In genomic region chr5:138911769-138912710, GRCm38 (mm10) we compare ENCODE assay signal across 12 mouse cellular contexts.
A peak's percentile ranks its signal among the peaks of the same experiment; 100 is the strongest.
DNase-seq lines count a peak whose midpoint lies in the region; ATAC-seq and TF ChIP-seq lines count a peak whose summit lies in the region.
"Had no signal": no experiment of that assay in that cellular context is flagged by ENCODE, and none has a peak within 500 bp of the region (broad histone marks: within the 10 kb centered on the region; RNA-seq: fewer than 3 reads in every experiment).

No protein-coding gene starts in this region.

- no peak for TF ChIP-seq CTCF in stomach, postnatal 0 days (IDR thresholded peaks at IDR 0.05; ENCODE audit: low read depth)

- no peak overlapping the region for H3K9ac ChIP-seq in hindbrain, embryonic 11.5 days (ENCODE audit: low read depth, low read length)
- no peak overlapping the region for H3K9ac ChIP-seq in hindbrain, embryonic 16.5 days (ENCODE audit: low read depth, low read length)
- no peak overlapping the region for H3K9ac ChIP-seq in stomach, embryonic 15.5 days
- H3K9ac ChIP-seq in stomach, postnatal 0 days (ENCODE audit: low read length) = no peak overlapping the region
- H3K9ac ChIP-seq in limb, embryonic 12.5 days (replicated peaks) = no peak overlapping the region
- H3K9ac ChIP-seq in kidney, embryonic 16.5 days (replicated peaks; ENCODE audit: low read length) = no peak overlapping the region

- 61% methylated on average over 7 of the region's 7 CpGs for WGBS in hindbrain, embryonic 11.5 days
- 41% methylated on average over 7 of the region's 7 CpGs for WGBS in hindbrain, embryonic 16.5 days
- 49% methylated on average over 7 of the region's 7 CpGs for WGBS in stomach, embryonic 15.5 days
- 71% methylated on average over 6 of the region's 7 CpGs for WGBS in stomach, postnatal 0 days
- WGBS in limb, embryonic 12.5 days = 57% methylated on average over 7 of the region's 7 CpGs
- 67% methylated on average over 7 of the region's 7 CpGs for WGBS in kidney, embryonic 16.5 days

- H3K4me2 ChIP-seq in hindbrain, embryonic 11.5 days (replicated peaks; ENCODE audit: low read depth, low read length) = no peak overlapping the region
- no peak overlapping the region for H3K4me2 ChIP-seq in hindbrain, embryonic 16.5 days (ENCODE audit: low read length)
- H3K4me2 ChIP-seq in stomach, embryonic 15.5 days = no peak overlapping the region
- no peak overlapping the region for H3K4me2 ChIP-seq in stomach, postnatal 0 days (replicated peaks; ENCODE audit: low read depth)
- H3K4me2 ChIP-seq in limb, embryonic 12.5 days = no peak overlapping the region
- H3K4me2 ChIP-seq in kidney, embryonic 16.5 days (replicated peaks; ENCODE audit: low read depth, low read length) = no peak overlapping the region
- H3K4me2 ChIP-seq: liver, embryonic 11.5 days had no signal

- no peak for DNase-seq in hindbrain, embryonic 11.5 days (ENCODE audit: low spot score)
- DNase-seq in stomach, postnatal 0 days (ENCODE audit: low spot score) = no peak
- no peak for DNase-seq in urinary bladder, postnatal 10 days (ENCODE audit: low spot score)
- DNase-seq: heart, postnatal 36 days; thymus, adult 2 months had no signal

- H3K27me3 ChIP-seq in hindbrain, embryonic 11.5 days (ENCODE audit: control insufficient read depth, insufficient read depth, low read length) = no peaks in the 10 kb centered on the region
- H3K27me3 ChIP-seq in hindbrain, embryonic 16.5 days (replicated peaks; ENCODE audit: control insufficient read depth, insufficient read depth, low read length) = no peaks in the 10 kb centered on the region
- no peaks in the 10 kb centered on the region for H3K27me3 ChIP-seq in stomach, embryonic 15.5 days (replicated peaks)
- no peaks in the 10 kb centered on the region for H3K27me3 ChIP-seq in stomach, postnatal 0 days (ENCODE audit: control insufficient read depth, insufficient read depth, low read length)
- H3K27me3 ChIP-seq in limb, embryonic 12.5 days = no peaks in the 10 kb centered on the region
- no peaks in the 10 kb centered on the region for H3K27me3 ChIP-seq in kidney, embryonic 16.5 days (ENCODE audit: insufficient read depth, low read length)

- 0 out of 2 replicates have a peak, but pooled peaks have one; percentile 33 for ATAC-seq in hindbrain, embryonic 11.5 days (ENCODE audit: low FRiP score)
- no peak for ATAC-seq in hindbrain, embryonic 16.5 days
- peak; percentile 21; the same call in 1 of the 2 replicates for ATAC-seq in stomach, embryonic 15.5 days (ENCODE audit: insufficient read depth, low FRiP score, low read depth)
- ATAC-seq in stomach, postnatal 0 days (ENCODE audit: low FRiP score, low TSS enrichment) = no peak
- peak; percentile 67; the same call in 1 of the 2 replicates for ATAC-seq in limb, embryonic 12.5 days (ENCODE audit: insufficient number of reproducible peaks, insufficient read depth, low FRiP score, low TSS enrichment, low read depth)
- ATAC-seq in erythroblast, adult 5-6 weeks (replicated peaks; ENCODE audit: low FRiP score, poor library complexity, severe bottlenecking) = no peak
- ATAC-seq in kidney, embryonic 16.5 days (ENCODE audit: low FRiP score, low TSS enrichment) = no peak

- H3K4me3 ChIP-seq in hindbrain, embryonic 11.5 days (ENCODE audit: low read depth, low read length) = no peak overlapping the region
- H3K4me3 ChIP-seq in hindbrain, embryonic 16.5 days (ENCODE audit: low read length) = no peak overlapping the region
- H3K4me3 ChIP-seq in stomach, embryonic 15.5 days (replicated peaks) = no peak overlapping the region
- H3K4me3 ChIP-seq in stomach, postnatal 0 days (ENCODE audit: low read depth, low read length) = no peak overlapping the region
- H3K4me3 ChIP-seq in limb, embryonic 12.5 days (replicated peaks) = no peak overlapping the region
- no peak overlapping the region for H3K4me3 ChIP-seq in kidney, embryonic 16.5 days (ENCODE audit: low read length)

- H3K9me3 ChIP-seq in hindbrain, embryonic 11.5 days (ENCODE audit: control insufficient read depth, low read length) = no peaks in the 10 kb centered on the region
- no peaks in the 10 kb centered on the region for H3K9me3 ChIP-seq in hindbrain, embryonic 16.5 days (ENCODE audit: control insufficient read depth, low read length)
- H3K9me3 ChIP-seq in stomach, embryonic 15.5 days = no peaks in the 10 kb centered on the region
- no peaks in the 10 kb centered on the region for H3K9me3 ChIP-seq in stomach, postnatal 0 days (ENCODE audit: control insufficient read depth, low read length)
- H3K9me3 ChIP-seq in limb, embryonic 12.5 days = no peaks in the 10 kb centered on the region
- H3K9me3 ChIP-seq in kidney, embryonic 16.5 days (ENCODE audit: low read length) = no peaks in the 10 kb centered on the region

- no peak overlapping the region for H3K27ac ChIP-seq in hindbrain, embryonic 11.5 days (ENCODE audit: low read depth, low read length)
- H3K27ac ChIP-seq in hindbrain, embryonic 16.5 days (ENCODE audit: low read depth, low read length) = no peak overlapping the region
- H3K27ac ChIP-seq in stomach, embryonic 15.5 days = no peak overlapping the region
- H3K27ac ChIP-seq in stomach, postnatal 0 days (replicated peaks) = no peak overlapping the region
- H3K27ac ChIP-seq in limb, embryonic 12.5 days = no peak overlapping the region
- no peak overlapping the region for H3K27ac ChIP-seq in kidney, embryonic 16.5 days (ENCODE audit: low read length)
- H3K27ac ChIP-seq: kidney, postnatal 0 days had no signal

- H3K36me3 ChIP-seq in hindbrain, embryonic 11.5 days (ENCODE audit: control insufficient read depth, insufficient read depth, low read length) = no peaks in the 10 kb centered on the region
- H3K36me3 ChIP-seq in hindbrain, embryonic 16.5 days (ENCODE audit: control insufficient read depth, insufficient read depth, low read length) = no peaks in the 10 kb centered on the region
- H3K36me3 ChIP-seq in stomach, embryonic 15.5 days = no peaks in the 10 kb centered on the region
- H3K36me3 ChIP-seq in stomach, postnatal 0 days (ENCODE audit: control insufficient read depth, insufficient read depth, low read length) = no peaks in the 10 kb centered on the region
- H3K36me3 ChIP-seq in limb, embryonic 12.5 days = no peaks in the 10 kb centered on the region
- no peaks in the 10 kb centered on the region for H3K36me3 ChIP-seq in kidney, embryonic 16.5 days (ENCODE audit: insufficient read depth, low read length)

- H3K4me1 ChIP-seq in hindbrain, embryonic 11.5 days (replicated peaks; ENCODE audit: control insufficient read depth, insufficient read depth, low read length) = no peaks in the 10 kb centered on the region
- H3K4me1 ChIP-seq in hindbrain, embryonic 16.5 days (ENCODE audit: control insufficient read depth, insufficient read depth, low read depth, low read length) = peaks cover 7% of the 10 kb centered on the region
- peaks cover 10% of the 10 kb centered on the region for H3K4me1 ChIP-seq in stomach, embryonic 15.5 days
- H3K4me1 ChIP-seq in stomach, postnatal 0 days (replicated peaks; ENCODE audit: control insufficient read depth, insufficient read depth) = no peaks in the 10 kb centered on the region
- H3K4me1 ChIP-seq in limb, embryonic 12.5 days (replicated peaks) = peaks cover 16% of the 10 kb centered on the region
- H3K4me1 ChIP-seq in kidney, embryonic 16.5 days (ENCODE audit: insufficient read depth, low read length) = peaks cover 17% of the 10 kb centered on the region

- no peak for TF ChIP-seq EP300 in stomach, postnatal 0 days (optimal IDR thresholded peaks at IDR 0.05)

Comparison
In these comparisons a context has a peak if more than half of its experiments do, and no peak if none do; other contexts are left out.
1. ATAC-seq: peak in hindbrain, embryonic 11.5 days (single experiment), stomach, embryonic 15.5 days (single experiment) and limb, embryonic 12.5 days (single experiment); none in hindbrain, embryonic 16.5 days (single experiment), stomach, postnatal 0 days (single experiment), erythroblast, adult 5-6 weeks (single experiment) and kidney, embryonic 16.5 days (single experiment).